Mouse (Mus musculus): ENCODE measurements around the gene Mllt1.

The Mllt1 gene

DNA sequence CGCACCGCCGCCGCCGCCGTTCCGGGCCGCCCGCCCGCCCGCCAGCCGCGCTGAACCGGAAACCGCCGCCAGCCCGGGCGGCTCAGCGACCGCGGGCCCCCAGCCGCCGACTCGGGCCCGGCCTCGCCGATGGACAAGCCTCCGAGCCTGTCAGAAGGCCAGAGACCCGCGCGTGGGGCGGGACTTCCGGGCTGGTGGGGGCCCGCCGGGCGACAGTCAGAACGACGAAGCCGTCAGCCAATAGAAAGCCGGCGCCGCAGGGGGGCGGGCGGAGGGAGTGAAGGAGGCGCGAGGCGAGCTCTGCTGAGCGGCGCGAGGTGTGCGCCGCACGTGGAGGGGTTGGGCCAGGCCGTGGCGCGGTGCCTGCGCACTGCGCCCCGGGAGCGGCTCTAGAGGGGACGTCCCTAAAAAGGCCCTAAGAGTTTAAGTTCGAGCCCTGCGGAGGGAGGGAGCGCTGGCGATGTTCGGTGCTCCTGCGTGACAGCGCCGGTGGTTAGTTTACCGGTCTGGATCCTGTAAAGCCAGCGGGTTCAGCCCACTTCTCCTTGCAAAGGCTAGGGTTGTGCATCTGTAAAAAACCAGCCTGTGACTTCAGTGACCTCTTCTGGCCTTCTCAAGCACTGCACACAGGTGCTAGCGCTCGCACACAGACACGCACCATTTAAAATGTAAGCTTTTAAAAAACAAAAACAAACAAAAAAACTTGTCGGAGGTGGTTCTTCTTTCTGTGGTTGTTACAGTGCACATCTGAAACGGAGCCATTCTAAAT is at the start of gene Mllt1:
Mllt1 (minus strand) TSS at position 53 of the 769 bp plus-strand sequence.
- peak; percentile 64 for DNase-seq (ENCODE audit: extremely low spot score, low read depth, low spot score)

- no peak for DNase-seq (ENCODE audit: extremely low spot score, low read depth, low spot score)
Observed at GRCm38 (mm10) chr17:56984886-56985285, 49.7 kb upstream of the Mllt1 start.

DNA sequence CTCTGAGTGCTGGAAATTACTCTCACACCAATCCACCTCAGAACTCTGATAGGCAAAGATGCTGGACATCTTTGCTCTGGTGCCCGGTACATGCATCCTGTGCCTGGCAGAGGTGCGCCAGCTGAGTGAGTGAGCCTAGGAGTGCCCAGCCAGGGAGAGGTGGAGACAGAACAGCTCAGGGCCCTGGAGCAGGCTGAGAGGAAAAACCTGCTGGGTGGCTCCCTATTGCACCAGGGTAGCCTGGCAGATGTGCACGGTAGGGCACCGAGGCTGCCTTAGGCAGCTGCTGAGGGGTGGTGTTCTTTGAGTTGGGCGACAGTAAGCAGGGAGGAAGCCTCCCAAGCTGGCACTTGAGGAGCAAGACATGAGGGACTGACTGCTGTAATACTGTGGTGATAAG is 46.8 kb upstream of the Mllt1 start, which contains the start of gene Acer1:
Acer1 (minus strand) TSS at position 114 of the 400 bp plus-strand sequence.
- no peak for DNase-seq (ENCODE audit: extremely low spot score, low read depth, low spot score)

- DNase-seq (ENCODE audit: extremely low spot score, low read depth, low spot score): no peak
Observed at GRCm38 (mm10) chr17:56981049-56981448, 45.8 kb upstream of the Mllt1 start.

- DNase-seq (ENCODE audit: extremely low spot score, low read depth, low spot score): no peak
Observed at GRCm38 (mm10) chr17:56979524-56979923, 44.3 kb upstream of the Mllt1 start.

DNA sequence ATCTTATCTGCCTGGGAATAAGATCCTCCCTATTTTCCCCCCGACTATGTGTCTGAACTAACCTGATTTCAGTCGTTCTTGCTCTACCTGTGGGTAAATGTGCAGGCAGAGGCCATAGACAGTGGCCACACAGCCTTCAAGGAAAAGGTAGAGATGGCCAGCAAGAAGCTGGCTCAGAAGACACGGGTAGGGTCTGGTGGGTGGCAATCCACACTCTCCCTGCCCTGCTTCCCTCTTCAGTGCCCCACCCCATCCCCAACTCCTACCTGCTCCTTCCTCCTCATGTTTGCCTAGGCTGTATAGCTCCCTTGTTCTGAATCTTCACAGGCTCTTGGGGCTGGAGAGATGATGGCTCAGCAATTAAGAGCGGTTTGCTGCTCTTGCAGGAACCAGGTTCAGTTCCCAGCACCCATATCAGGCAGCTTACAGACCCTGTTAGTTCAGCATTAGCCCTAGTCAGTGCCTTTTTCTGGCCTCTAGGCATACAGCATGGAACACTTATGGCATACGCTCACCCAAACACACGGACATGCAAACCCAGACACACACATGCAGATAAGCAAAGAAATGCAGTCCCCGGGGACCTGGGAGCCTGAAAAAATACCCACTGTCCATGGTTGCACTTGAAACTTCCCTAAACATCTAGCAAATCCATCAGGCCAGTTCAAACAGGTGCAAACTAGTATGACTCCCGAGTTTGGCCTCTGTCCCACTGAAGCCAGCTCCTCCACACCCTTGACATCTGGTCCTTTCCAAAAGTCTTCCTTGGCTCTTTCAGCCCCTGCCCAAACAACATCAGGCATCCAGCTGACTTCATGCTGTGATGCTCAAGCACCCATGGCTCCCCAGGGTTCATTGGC is 41.5 kb upstream of the Mllt1 start:
- DNase-seq (ENCODE audit: extremely low spot score, low read depth, low spot score): no peak

DNA sequence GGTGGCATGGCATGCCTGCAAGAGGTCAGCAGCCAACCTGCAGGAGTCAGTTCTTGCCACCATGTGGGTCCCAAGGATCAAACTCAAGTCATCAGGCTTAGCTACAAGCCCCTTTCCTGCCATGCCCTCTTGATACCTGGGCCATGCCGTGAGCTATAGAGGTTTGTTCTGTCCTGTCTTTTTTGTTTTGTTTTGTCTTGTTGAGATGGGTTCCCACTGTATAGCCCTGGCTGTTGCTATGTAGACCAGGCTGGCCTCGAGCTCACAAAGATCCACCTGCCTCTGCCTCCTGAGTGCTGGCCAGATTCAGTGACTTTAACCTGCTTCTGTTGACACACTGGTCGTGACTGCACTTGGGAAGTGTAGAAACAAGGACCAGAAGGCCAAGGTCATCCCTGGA is 40.2 kb upstream of the Mllt1 start:
- no peak for DNase-seq (ENCODE audit: extremely low spot score, low read depth, low spot score)

GRCm38 (mm10) chr17:56974708-56975240 is 39.6 kb upstream of the Mllt1 start:
- no peak for DNase-seq (ENCODE audit: extremely low spot score, low read depth, low spot score)

DNA sequence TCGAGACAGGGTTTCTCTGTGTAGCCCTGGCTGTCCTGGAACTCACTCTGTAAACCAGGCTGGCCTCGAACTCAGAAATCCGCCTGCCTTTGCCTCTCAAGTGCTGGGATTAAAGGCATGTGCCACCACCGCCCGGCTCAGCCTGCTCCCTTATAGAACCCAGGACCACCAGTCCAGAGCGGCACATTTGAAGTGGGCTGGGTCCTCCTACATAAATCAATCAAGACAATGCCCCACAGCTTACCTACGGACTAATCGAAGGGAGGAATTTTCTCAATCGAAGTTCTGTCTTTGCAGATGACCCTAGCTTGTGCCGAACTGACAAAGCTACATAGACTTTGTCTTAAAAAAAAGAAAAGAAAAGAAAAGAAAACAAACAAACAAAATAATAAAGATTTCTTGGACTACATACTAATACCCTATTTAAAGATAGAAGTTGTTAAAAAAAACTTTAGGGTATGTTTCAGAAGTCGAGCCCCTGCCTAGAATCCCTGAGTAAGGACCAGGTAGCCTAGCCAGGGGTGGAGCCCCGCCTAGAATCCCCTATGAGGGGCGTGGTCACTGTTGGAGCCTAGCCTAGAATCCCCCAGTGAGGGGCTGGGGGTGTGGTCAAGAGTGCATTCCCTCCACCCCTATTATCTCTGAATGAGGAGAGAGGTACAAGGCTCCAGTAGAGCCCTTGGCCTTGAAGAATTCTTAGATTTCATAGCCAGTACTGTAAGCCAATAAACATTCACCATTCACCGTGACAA is 38.9 kb upstream of the Mllt1 start:
- no peak for DNase-seq (ENCODE audit: extremely low spot score, low read depth, low spot score)

DNA sequence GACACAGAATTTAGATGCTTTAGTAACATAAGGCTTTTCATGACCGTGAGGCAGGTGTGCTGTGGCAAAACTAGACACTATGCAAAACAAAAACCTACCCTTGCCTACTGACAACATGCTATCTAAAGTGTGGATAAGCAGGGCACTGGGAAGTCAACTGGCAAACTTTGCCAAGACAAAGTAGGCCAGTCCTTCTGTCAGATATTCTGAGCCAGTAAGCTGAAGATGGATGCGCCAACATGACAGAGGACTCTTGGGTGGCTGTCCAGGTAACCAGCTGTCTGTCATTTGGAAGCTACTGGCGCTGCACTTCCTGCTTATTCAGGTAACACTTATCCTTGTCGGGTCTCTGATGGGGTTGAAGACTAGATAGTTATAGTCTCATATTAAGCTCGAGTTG is 34.9 kb upstream of the Mllt1 start:
- no peak for DNase-seq (ENCODE audit: extremely low spot score, low read depth, low spot score)

DNA sequence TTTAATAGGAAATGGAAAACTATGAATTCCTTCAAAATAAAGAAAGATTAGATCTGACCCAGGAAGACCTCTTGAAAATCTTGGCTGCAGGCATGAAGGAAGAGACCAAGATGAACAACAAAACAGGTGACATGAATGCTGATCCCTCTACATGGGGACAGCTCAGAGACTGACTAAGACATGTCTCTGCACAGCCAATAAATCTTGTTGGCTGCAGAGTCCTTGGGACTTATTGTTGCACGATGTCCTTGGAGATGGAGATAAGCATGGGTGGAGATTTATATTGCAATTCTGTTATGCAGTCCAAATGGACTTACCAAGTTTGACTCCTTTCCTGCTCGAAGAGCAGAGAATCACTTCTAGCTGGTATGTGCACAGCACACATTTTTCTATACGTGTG is 34.1 kb upstream of the Mllt1 start:
- no peak for DNase-seq (ENCODE audit: extremely low spot score, low read depth, low spot score)

GRCm38 (mm10) chr17:56963646-56964045 is 28.4 kb upstream of the Mllt1 start:
- DNase-seq (ENCODE audit: extremely low spot score, low read depth, low spot score): no peak

DNA sequence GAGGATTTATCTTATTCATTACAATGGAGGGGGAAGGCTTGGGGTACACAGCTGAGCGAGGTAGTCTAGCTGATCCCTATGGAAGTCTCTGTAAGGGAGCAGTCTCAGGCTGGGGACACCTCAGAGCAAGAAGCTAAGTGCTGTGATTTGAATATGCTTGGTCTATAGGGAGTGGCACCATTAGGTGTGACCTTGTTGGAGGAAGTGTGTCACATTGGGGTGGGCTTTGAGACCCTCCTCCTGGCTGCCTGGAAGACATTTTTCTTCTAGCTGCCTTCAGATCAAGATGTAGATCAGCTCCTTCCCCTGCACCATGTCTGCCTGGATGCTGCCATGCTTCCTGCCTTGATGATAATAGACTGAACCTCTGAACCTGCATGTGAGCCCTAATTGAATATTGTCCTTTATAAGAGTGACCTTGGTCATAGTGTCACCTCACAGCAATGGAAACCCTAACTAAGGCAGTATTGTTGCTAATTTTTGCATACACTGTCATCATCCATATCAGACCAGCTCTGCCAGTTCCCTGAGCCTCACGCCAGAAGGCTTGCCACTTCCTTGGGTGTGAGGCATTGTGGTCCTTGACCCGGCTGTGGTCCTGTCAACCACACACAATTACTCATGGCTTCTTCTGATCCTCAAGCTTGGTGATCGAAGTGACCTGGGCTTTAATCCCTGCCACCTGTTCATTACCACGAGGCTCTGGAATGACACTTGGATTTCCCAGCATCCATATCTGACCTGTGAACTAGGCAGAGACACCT is 27.6 kb upstream of the Mllt1 start:
- DNase-seq (ENCODE audit: extremely low spot score, low read depth, low spot score): no peak

DNA sequence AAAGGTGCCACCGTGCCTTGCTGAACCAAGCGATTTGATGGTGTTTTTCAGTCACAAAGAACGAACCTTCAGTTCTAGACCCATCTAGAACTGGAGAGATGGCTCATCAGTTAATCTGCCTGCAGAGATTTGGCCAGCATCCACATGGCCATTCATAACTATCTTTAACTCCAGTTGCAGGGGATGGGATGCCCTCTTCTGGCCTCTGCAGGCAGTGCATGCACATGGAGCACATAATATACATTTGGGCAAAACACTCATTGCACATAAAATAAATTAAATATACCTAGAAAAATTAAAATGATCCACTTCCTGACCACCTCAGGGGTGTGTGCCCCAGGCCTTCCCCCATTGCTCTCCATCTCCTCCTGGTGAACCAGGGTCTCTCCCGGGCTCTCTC is 26.7 kb upstream of the Mllt1 start:
- DNase-seq (ENCODE audit: extremely low spot score, low read depth, low spot score): no peak

DNA sequence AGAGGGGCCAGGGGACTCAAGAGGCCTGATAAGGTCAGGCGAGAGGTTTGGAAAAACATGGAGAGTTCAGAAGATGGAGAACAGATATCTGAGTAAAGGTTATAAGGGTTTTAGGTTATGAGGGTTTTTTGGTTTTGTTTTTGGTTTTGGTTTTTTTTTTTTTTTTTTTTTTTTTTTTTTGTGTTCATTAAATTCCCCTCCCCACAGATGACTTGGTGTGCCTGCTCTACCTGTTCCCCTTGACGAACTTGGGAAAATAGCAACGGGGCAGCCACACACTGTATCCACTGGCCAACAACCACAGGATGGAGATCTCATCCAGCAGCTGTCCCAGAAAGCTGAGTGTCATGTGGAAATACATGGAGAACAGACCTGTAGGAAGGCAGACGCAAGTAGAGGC is 23.5 kb upstream of the Mllt1 start:
- DNase-seq (ENCODE audit: extremely low spot score, low read depth, low spot score): no peak

GRCm38 (mm10) chr17:56957763-56958429 is 22.7 kb upstream of the Mllt1 start:
- DNase-seq (ENCODE audit: extremely low spot score, low read depth, low spot score): no peak

GRCm38 (mm10) chr17:56954871-56955270 is 19.7 kb upstream of the Mllt1 start:
- DNase-seq (ENCODE audit: extremely low spot score, low read depth, low spot score): no peak

- no peak for DNase-seq (ENCODE audit: extremely low spot score, low read depth, low spot score)
Observed at GRCm38 (mm10) chr17:56952639-56953038, 17.4 kb upstream of the Mllt1 start.

- peak; percentile 14 for DNase-seq (ENCODE audit: extremely low spot score, low read depth, low spot score)
Observed at GRCm38 (mm10) chr17:56950915-56951314, 15.7 kb upstream of the Mllt1 start.

GRCm38 (mm10) chr17:56938751-56939150 is 3.5 kb upstream of the Mllt1 start:
- no peak for DNase-seq (ENCODE audit: extremely low spot score, low read depth, low spot score)
